Mouse (Mus musculus) lung, embryonic 16.5 days (tissue): ENCODE measurements around the gene Cnga2. TPM values are rescaled to one million over a fixed set of nuclear protein-coding genes. Genes with fewer than 3 reads are reported as not detected.
A peak's percentile ranks its signal among the peaks of the same experiment; 100 is the strongest.

Experiments
- ATAC-seq: fragments of 200-750 bp; cut with Nextera tagmentation; 2 replicates; pipeline ENCODE4 v1.8.0; 2017; ENCODE audit warnings: low read depth, mild to moderate bottlenecking, moderate library complexity
- H3K27ac ChIP-seq: fragments of 300-500 bp; sonication (generic); 2 replicates; pipeline ENCODE4 v1.5.1; 2014; ENCODE audit warnings: mild to moderate bottlenecking, control low read depth, low read length
- H3K27me3 ChIP-seq: fragments of 300-500 bp; sonication (generic); 2 replicates; pipeline ENCODE4 v1.6.1; 2014; ENCODE audit warnings: low read depth, low read length, mixed read lengths; ENCODE audit not compliant: control insufficient read depth, insufficient read depth
- H3K36me3 ChIP-seq: fragments of 300-500 bp; sonication (generic); 2 replicates; pipeline ENCODE4 v1.6.1; 2014; ENCODE audit warnings: low read length; ENCODE audit not compliant: control insufficient read depth, insufficient read depth
- H3K4me1 ChIP-seq: fragments of 300-500 bp; sonication (generic); replicated peaks from 2 replicates; pipeline ENCODE4 v1.6.1; 2014; ENCODE audit warnings: low read length, mixed read lengths; ENCODE audit not compliant: control insufficient read depth, insufficient read depth
- H3K4me2 ChIP-seq: fragments of 300-500 bp; sonication (generic); 2 replicates; pipeline ENCODE4 v1.6.1; 2014; ENCODE audit warnings: low read depth, low read length, control low read depth
- H3K4me3 ChIP-seq: fragments of 300-500 bp; sonication (generic); 2 replicates; pipeline ENCODE4 v1.5.1; 2014; ENCODE audit warnings: mild to moderate bottlenecking, low read length, control low read depth
- H3K9ac ChIP-seq: fragments of 300-500 bp; sonication (generic); 2 replicates; pipeline ENCODE4 v1.6.1; 2014; ENCODE audit warnings: low read length, control low read depth
- H3K9me3 ChIP-seq: fragments of 300-500 bp; sonication (generic); 2 replicates; pipeline ENCODE4 v1.6.1; 2016; ENCODE audit warnings: low read length; ENCODE audit not compliant: control insufficient read depth
- WGBS: fragments of 180-500 bp; shearing (Covaris S2); extraction: QIAGEN DNeasy Blood & Tissue Kit; methylation state at CpG from one replicate; pipeline ENCODE4 v1.1.7; 2014; 5-methylcytosine and 5-hydroxymethylcytosine counted together
- polyA plus RNA-seq: library from polyadenylated mRNA; unstranded; fragments of >200 nt; fragmentation: Nextera tagmentation; extraction: Ambion mirVana; gene quantifications from 2 replicates; pipeline ENCODE4 v1.2.1, GENCODE M21; 2015

Cnga2 gene
- polyA plus RNA-seq, 1 experiment from 2014 or later: 0.55 TPM

DNA sequence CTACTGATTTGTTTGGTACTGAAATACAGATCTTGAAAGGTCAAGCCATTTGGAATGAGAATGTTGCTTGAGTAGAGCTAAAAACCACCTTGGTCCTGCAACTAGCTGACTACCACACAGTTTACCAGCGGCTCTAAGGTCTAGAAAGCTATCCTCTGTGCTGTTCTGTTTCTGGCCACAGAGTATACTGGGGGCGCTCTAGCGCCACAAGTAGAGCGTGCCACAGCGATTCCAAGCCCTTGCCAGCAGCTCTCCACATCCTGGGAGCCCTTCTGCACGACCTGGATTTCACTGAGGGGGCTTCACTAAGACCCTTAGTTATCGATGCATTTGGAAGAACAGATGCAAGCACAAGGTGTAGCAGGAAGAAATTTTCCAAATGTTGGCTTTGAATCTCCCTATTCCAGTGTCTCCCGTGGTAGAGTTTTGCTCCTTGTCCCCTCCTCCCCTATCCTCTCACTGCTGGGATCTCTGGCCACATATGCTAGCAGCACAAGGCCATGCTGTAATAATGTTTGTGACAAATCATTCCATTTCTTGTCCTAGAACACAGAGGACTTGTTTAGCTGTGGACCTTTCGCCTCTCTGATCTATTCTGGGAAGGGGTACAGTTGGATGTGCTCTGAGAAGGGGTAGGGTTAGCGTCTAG, 31.2 kb downstream of the Cnga2 start:
- Histone ChIP-seq H3K4me3 (no peak overlapping the region), H3K9ac (no peak overlapping the region), H3K4me1 (no peaks in the 10 kb centered on the region), H3K9me3 (no peaks in the 10 kb centered on the region; the same call in 1 of the 2 replicates), H3K36me3 (no peaks in the 10 kb centered on the region), H3K4me2 (no peak overlapping the region), H3K27me3 (no peaks in the 10 kb centered on the region), H3K27ac (no peak overlapping the region)
- no peak for ATAC-seq
- 34% methylated on average over 10 of the region's 10 CpGs for WGBS

DNA sequence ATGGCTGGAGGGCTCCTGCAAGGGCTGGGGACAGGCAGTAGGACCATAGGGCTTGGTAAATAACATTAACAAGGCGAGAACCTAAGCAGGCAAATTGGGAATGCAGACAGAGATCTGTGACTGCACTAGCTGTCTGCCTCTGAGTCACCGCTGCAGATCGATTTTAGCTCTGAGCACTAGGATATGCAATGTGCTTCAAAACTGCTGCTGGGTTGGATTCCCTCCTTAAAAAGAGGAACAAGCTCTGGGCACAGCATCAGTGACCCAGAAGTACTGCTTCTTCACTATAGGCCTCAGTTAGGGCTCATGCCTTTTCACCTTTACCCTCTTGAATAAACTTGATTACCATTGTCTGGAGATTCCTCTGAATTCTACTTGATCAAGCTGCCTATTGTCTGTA, 31.9 kb downstream of the Cnga2 start:
- Histone ChIP-seq H3K4me1 (no peaks in the 10 kb centered on the region), H3K27ac (no peak overlapping the region), H3K36me3 (no peaks in the 10 kb centered on the region), H3K27me3 (no peaks in the 10 kb centered on the region), H3K4me2 (no peak overlapping the region), H3K9ac (no peak overlapping the region), H3K9me3 (no peaks in the 10 kb centered on the region; the same call in 1 of the 2 replicates), H3K4me3 (no peak overlapping the region)
- 77% methylated on average over 3 of the region's 3 CpGs for WGBS
- ATAC-seq: no peak

DNA sequence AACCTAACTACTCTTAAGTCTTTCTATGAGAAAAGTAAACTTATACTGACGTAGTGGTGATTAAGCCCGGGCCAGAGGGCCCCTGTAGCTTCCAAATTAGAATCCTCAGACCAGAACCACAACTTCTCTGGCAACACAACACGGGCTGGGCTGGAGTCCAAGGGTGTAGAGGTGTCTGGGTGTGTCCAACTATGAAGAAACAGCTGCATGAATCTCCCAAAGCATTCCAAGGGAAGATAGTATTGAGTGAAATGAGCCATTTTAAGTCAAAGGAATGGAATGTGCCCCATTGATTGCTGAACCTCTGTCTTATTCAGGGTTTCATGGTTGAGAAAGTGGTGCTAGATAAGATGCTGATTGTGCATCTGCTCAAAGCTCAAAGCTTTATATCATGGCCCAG, 52.4 kb downstream of the Cnga2 start:
- Histone ChIP-seq H3K9me3 (no peaks in the 10 kb centered on the region), H3K27me3 (no peaks in the 10 kb centered on the region), H3K4me3 (no peak overlapping the region), H3K4me2 (no peak overlapping the region), H3K36me3 (no peaks in the 10 kb centered on the region), H3K27ac (no peak overlapping the region), H3K4me1 (no peaks in the 10 kb centered on the region), H3K9ac (no peak overlapping the region)
- ATAC-seq: no peak
- 30% methylated on average over 3 of the region's 3 CpGs for WGBS

DNA sequence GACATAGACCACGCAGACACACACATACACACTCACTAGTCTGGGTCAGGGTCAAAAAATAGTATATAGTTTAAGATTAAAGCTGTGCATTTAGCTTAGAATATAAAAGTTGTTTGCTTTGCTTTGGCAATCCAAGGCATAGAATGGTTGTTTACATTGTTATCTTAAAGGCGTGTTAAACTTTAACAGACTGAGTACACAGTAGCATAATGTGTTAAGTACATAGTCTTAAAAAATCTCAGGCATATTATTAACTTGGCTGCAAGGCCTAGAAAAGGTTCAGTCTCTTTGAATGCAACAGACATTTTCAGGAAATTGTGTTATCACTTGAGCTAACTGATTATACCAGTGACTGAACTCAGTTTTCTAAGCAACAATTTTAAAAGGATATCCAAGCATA, 56.3 kb downstream of the Cnga2 start:
- H3K9ac ChIP-seq: no peak overlapping the region
- H3K27ac ChIP-seq: no peak overlapping the region
- no peak overlapping the region for H3K4me2 ChIP-seq
- ATAC-seq: peak; percentile 59
- WGBS: 48% methylated on average over 2 of the region's 2 CpGs
- H3K9me3 ChIP-seq: no peaks in the 10 kb centered on the region
- no peaks in the 10 kb centered on the region for H3K36me3 ChIP-seq
- H3K4me1 ChIP-seq: no peaks in the 10 kb centered on the region
- H3K4me3 ChIP-seq: no peak overlapping the region
- H3K27me3 ChIP-seq: no peaks in the 10 kb centered on the region

Other genes starting within 250 kb of the Cnga2 start
- gene Vma21, start 175.9 kb upstream of the Cnga2 start, polyA plus RNA-seq: 47.2 and 50.2 TPM in 2 replicates
- 0.09 TPM in 1 of 2 replicates, not detected in the other for gene Gm1141, start 70.8 kb upstream of the Cnga2 start, polyA plus RNA-seq
- gene Prrg3, start 29.2 kb upstream of the Cnga2 start, polyA plus RNA-seq: 34.4 and 35.2 TPM in 2 replicates
- 0.16 TPM in 1 of 2 replicates, not detected in the other for gene Fate1, start 18.9 kb upstream of the Cnga2 start, polyA plus RNA-seq
- gene Magea4, start 230.2 kb downstream of the Cnga2 start, polyA plus RNA-seq: not detected in 2 replicates